Mouse (Mus musculus) right cerebral cortex, postnatal 14 days (tissue): ENCODE results near the gene Eif2b2.

ENCODE experiments used
- DNase-seq: peaks from one replicate; pipeline ENCODE4 v3.0.0; 2022

Gene Eif2b2

GRCm38 (mm10) chr12:85219236-85219904, at the start of gene Eif2b2:
Eif2b2 (plus strand) TSS chr12:85219481.
- peak; percentile 97 for DNase-seq

- no peak for DNase-seq
Measured at GRCm38 (mm10) chr12:85169877-85170276, 49.4 kb upstream of the Eif2b2 start.

GRCm38 (mm10) chr12:85170284-85170947, 48.9 kb upstream of the Eif2b2 start:
- DNase-seq, result no peak

- no peak for DNase-seq
Measured at GRCm38 (mm10) chr12:85170948-85171307, 48.4 kb upstream of the Eif2b2 start.

- no peak for DNase-seq
Measured at GRCm38 (mm10) chr12:85174016-85174415, 45.3 kb upstream of the Eif2b2 start.

GRCm38 (mm10) chr12:85175087-85175675, 44.1 kb upstream of the Eif2b2 start:
- no peak for DNase-seq

GRCm38 (mm10) chr12:85175926-85176845, 43.1 kb upstream of the Eif2b2 start:
- DNase-seq, result peak; percentile 50

- no peak for DNase-seq
Measured at GRCm38 (mm10) chr12:85176846-85177523, 42.3 kb upstream of the Eif2b2 start.

- DNase-seq, result no peak
Measured at GRCm38 (mm10) chr12:85177740-85178239, 41.5 kb upstream of the Eif2b2 start, which contains the start of gene Pgf. Pgf (minus strand) TSS chr12:85177790.

- no peak for DNase-seq
Measured at GRCm38 (mm10) chr12:85178294-85178693, 41.0 kb upstream of the Eif2b2 start.

- no peak for DNase-seq
Measured at GRCm38 (mm10) chr12:85181475-85182344, 37.6 kb upstream of the Eif2b2 start.

- DNase-seq, result no peak
Measured at GRCm38 (mm10) chr12:85182345-85182643, 37.0 kb upstream of the Eif2b2 start.

- DNase-seq, result no peak
Measured at GRCm38 (mm10) chr12:85182898-85183297, 36.4 kb upstream of the Eif2b2 start.

- DNase-seq, result no peak
Measured at GRCm38 (mm10) chr12:85184118-85184517, 35.2 kb upstream of the Eif2b2 start.

- DNase-seq, result no peak
Measured at GRCm38 (mm10) chr12:85185810-85186209, 33.5 kb upstream of the Eif2b2 start.

- no peak for DNase-seq
Measured at GRCm38 (mm10) chr12:85186361-85186760, 32.9 kb upstream of the Eif2b2 start.

GRCm38 (mm10) chr12:85190290-85190689, 29.0 kb upstream of the Eif2b2 start:
- DNase-seq, result no peak

GRCm38 (mm10) chr12:85192461-85193108, 26.7 kb upstream of the Eif2b2 start:
- DNase-seq, result no peak

GRCm38 (mm10) chr12:85193146-85193545, 26.1 kb upstream of the Eif2b2 start:
- DNase-seq, result no peak

GRCm38 (mm10) chr12:85193923-85194622, 25.2 kb upstream of the Eif2b2 start:
- DNase-seq, result no peak
